Mouse (Mus musculus) embryo, embryonic 10 days (tissue): ENCODE measurements around the gene Ybx3.

Source experiments
- DNase-seq: peaks from one replicate; pipeline ENCODE4 v3.0.0-alpha.2; 2015; ENCODE audit warnings: low spot score

The Ybx3 gene

GRCm38 (mm10) chr6:131327076-131327475, 61.2 kb downstream of the Ybx3 start:
- no peak for DNase-seq

DNA sequence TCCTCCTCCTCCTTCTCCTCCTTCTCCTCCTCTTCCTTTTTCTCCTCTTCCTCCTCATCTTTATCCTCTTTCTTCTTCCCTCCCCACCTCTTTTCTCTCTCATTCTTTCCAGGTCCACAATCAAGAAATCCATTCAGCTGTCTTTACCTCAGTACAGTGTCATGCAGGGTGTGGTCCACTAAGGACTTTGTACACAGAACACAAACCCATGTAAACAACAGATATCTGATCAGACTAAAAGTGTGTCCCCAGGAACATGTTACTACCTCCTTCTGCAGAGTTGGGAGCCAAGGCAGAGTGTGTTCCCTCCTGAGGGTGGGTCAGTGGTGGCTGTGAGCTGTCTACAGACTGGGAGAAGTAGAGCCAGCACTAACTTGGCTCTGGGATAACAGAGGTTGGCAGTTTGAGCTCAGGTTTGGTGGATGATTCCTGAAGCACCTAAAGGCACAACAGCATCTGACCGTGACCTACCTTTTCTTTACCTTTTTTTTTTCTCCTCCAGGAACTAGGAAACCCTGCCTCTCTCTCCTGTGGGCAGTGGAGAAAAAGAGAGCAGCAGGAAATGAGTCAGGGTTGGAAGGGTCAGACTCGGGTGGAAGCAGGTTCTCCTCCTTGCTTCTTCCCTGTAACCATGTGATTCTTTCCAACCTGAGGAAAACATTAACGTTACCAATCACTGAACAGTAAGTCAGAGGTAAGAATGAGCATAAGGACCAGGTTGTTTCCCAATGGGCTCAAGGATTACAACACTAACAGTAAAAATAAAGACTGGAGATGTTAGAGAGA, 66.2 kb downstream of the Ybx3 start:
- no peak for DNase-seq

DNA sequence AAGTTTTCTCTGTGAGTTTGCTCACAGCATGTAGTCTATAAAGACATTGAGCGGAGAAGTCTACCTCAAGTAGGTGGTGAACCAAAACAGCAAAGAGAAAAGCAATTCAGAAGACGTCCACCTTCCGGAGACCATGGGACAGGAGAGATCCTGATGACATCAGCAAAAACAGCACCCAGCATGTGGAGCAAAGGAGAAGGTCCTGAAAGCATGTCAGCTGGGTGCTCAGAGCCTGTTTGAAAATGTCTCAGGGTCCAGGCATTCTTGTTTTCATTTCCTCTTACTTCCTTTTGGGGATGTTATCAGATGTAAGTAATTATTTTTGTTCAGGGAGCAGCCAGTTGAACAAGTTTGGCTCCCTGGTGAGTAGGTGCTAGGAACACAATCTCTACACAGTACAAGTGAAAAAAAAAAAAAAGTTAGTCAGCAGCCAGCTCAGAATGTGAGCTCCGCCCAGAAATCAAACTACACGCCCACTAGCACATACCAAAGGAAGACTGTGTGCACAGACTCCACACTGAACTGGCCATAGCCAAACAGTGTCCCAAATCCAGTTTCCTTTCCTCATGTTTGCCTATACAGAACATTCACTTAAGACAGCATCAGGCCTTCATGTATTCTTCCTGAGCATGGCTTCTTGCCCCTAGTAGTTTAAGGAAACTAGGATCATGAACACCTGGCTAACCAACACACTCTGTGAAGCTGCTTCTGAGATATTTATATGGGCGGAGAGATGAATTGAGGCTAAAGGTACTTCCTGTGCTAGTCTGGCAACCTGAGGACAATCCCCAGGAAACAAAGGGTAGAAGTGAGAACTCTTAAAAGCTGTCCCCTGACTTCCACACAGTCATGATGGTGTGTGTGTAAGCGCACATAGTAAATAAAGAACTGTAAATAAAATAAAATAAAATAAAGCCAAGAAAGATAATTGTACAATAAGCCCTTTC, 71.8 kb downstream of the Ybx3 start:
- DNase-seq = no peak
